In genomic region chr1:163840555-163840954, GRCm38 (mm10) we compare ENCODE assay signal across 23 mouse cellular contexts.
"Had no signal": no experiment of that assay in that cellular context is flagged by ENCODE, and none has a peak within 500 bp of the region (broad histone marks: within the 10 kb centered on the region; RNA-seq: fewer than 3 reads in every experiment).

No protein-coding gene starts in this region.

- H3K9me3 ChIP-seq: liver, embryonic 15.5 days; lung, embryonic 15.5 days; megakaryocyte, embryonic 14.5 days; midbrain, embryonic 13.5 days; midbrain, embryonic 15.5 days; neural tube, embryonic 13.5 days; neural tube, embryonic 15.5 days; stomach, embryonic 15.5 days had no signal

- ATAC-seq: liver, postnatal 0 days; lung, postnatal 0 days; midbrain, embryonic 13.5 days; midbrain, embryonic 15.5 days had no signal

- H3K9ac ChIP-seq: liver, embryonic 15.5 days; liver, postnatal 0 days; lung, embryonic 15.5 days; midbrain, embryonic 13.5 days; midbrain, embryonic 15.5 days; neural tube, embryonic 13.5 days; neural tube, embryonic 15.5 days; stomach, embryonic 15.5 days had no signal

- H3K36me3 ChIP-seq: liver, embryonic 15.5 days; lung, embryonic 15.5 days; midbrain, embryonic 15.5 days; stomach, embryonic 15.5 days had no signal

- H3K4me3 ChIP-seq: liver, embryonic 15.5 days; lung, embryonic 15.5 days; megakaryocyte, embryonic 14.5 days; midbrain, embryonic 13.5 days; midbrain, embryonic 15.5 days; myocyte; neural tube, embryonic 13.5 days; neural tube, embryonic 15.5 days; stomach, embryonic 15.5 days had no signal

- H3K27ac ChIP-seq: liver, embryonic 15.5 days; lung, embryonic 15.5 days; macrophage; midbrain, embryonic 13.5 days; midbrain, embryonic 15.5 days; neural tube, embryonic 13.5 days; neural tube, embryonic 15.5 days; stomach, embryonic 15.5 days; stomach, postnatal 0 days had no signal

- DNase-seq: liver, postnatal 0 days; lung, adult 2 months; lung, postnatal 14 days; lung, postnatal 36 days; retina, postnatal 1 day; right cerebral cortex, adult 18-20 months; right cerebral cortex, postnatal 14 days; thymus, adult 2 months; thymus, postnatal 25 days; thymus, postnatal 4 days had no signal

- H3K27me3 ChIP-seq: liver, embryonic 15.5 days; lung, embryonic 15.5 days; megakaryocyte, embryonic 14.5 days; midbrain, embryonic 13.5 days; midbrain, embryonic 15.5 days; neural tube, embryonic 13.5 days; neural tube, embryonic 15.5 days; stomach, embryonic 15.5 days had no signal

- H3K4me2 ChIP-seq: liver, embryonic 15.5 days; lung, embryonic 15.5 days; midbrain, embryonic 11.5 days; midbrain, embryonic 13.5 days; midbrain, embryonic 15.5 days; neural tube, embryonic 13.5 days; neural tube, embryonic 15.5 days; stomach, embryonic 15.5 days had no signal

- H3K4me1 ChIP-seq: liver, embryonic 15.5 days; lung, embryonic 15.5 days; midbrain, embryonic 13.5 days; neural tube, embryonic 13.5 days; neural tube, embryonic 15.5 days; stomach, embryonic 15.5 days had no signal
